Mouse (Mus musculus): ENCODE measurements around the gene Gm17387. TPM values are rescaled to one million over a fixed set of nuclear protein-coding genes. Genes with fewer than 3 reads are reported as not detected.
"Not testable (repeated sequence)": the region's sequence is repeated elsewhere in the genome, so short reads cannot be mapped to it uniquely, and the experiment has no call there.

Gene Gm17387
- polyA plus RNA-seq, 1 experiment from 2014 or later = not detected

DNA sequence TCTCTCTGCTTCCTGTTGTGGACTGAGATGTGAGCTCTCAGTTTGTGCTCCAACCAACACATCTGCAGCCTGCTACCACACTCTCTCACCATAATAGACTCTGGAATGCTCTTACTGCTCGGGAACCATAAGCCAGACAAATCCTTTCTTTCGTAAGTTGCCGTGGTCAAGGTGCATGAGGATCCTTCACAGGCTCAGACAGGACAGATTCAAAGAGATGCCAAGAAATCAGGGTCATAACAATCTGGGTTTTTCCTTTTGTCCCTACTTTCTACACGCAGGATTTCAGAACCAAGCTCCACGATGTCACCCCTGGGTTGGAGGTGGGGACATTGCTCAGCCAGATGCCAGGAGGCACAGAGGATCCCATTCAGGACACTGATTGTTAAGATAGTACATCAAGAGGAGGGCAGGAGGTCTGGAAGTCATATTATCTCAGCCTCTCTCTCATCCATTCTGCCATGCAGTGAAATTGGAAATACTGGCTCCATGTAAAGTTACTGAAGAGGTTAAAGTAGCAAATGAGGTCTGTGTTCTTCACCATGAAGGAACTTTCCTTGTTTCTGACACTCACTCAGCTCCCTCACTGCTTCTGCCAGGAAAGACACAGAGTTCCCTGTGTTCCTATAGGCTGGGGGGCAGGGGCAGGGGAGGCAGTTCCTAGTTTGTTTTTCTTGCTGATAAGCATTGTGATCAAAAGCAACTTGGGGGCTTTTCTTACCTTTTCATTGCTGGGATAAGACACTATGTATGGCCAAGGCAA is 25.5 kb upstream of the Gm17387 start:
- no peaks in the 10 kb centered on the region for H3K9me3 ChIP-seq
- H3K36me3 ChIP-seq = no peaks in the 10 kb centered on the region
- H3K4me2 ChIP-seq (replicated peaks) = no peak overlapping the region
- H3K4me3 ChIP-seq = no peak overlapping the region
- H3K27ac ChIP-seq = no peak overlapping the region
- H3K9ac ChIP-seq = no peak overlapping the region
- ATAC-seq (ENCODE audit: low FRiP score, low read depth) = no peak
- H3K4me1 ChIP-seq = peaks cover 3% of the 10 kb centered on the region
- H3K27me3 ChIP-seq = no peaks in the 10 kb centered on the region
- WGBS = 78% methylated on average over 5 of the region's 5 CpGs

DNA sequence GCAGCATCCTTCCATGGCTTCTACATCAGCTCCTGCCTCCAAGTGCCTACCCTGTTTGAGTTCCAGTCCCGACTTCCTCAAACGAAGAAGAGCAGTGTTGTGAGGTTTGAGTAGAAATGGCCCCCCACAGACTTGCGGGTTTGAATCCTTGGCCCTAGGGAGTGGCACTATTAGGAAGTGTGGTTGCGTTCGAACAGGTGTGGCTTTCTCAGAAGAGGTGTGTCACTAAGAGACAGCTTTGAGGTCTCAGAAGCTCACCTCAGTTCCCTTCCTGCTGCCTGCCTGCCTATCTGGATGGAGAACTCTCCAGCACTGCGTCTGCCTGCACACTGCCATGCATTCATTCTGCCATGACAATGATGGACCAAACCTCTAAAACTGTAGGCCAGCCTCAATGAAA is 22.5 kb upstream of the Gm17387 start:
- Histone ChIP-seq H3K4me2 (replicated peaks) (no peak overlapping the region), H3K9me3 (no peaks in the 10 kb centered on the region), H3K4me3 (no peak overlapping the region), H3K27me3 (no peaks in the 10 kb centered on the region), H3K36me3 (no peaks in the 10 kb centered on the region), H3K9ac (no peak overlapping the region), H3K27ac (no peak overlapping the region), H3K4me1 (peaks cover 30% of the 10 kb centered on the region)
- 94% methylated on average over 6 of the region's 6 CpGs for WGBS
- no peak for ATAC-seq (ENCODE audit: low FRiP score, low read depth)

DNA sequence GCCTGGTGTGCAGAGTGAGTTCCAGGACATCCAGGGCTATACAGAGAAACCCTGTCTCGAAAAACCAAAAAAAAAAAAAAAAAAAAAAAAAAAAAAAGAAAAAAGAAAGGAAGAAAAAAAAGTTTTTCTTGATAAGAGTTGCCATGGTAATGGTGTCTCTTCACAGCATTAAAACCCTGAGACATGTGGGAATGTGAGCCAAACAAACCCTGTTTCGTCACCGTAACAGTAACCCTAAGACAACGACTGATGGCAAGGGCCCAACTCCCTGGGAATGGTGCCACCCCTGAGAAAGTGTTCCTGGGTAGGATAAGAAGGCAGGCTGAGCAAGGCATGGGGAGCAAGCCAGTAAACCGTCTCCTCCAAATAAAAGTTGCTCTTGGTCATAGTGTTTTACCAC is 22.0 kb upstream of the Gm17387 start:
- no peak for ATAC-seq (ENCODE audit: low FRiP score, low read depth)
- H3K4me2 ChIP-seq (replicated peaks) = no peak overlapping the region
- no peak overlapping the region for H3K9ac ChIP-seq
- H3K4me1 ChIP-seq = peaks cover 30% of the 10 kb centered on the region
- no peaks in the 10 kb centered on the region for H3K27me3 ChIP-seq
- WGBS = 85% methylated on average over 5 of the region's 5 CpGs
- no peaks in the 10 kb centered on the region for H3K9me3 ChIP-seq
- H3K27ac ChIP-seq = no peak overlapping the region
- H3K4me3 ChIP-seq = no peak overlapping the region
- no peaks in the 10 kb centered on the region for H3K36me3 ChIP-seq

DNA sequence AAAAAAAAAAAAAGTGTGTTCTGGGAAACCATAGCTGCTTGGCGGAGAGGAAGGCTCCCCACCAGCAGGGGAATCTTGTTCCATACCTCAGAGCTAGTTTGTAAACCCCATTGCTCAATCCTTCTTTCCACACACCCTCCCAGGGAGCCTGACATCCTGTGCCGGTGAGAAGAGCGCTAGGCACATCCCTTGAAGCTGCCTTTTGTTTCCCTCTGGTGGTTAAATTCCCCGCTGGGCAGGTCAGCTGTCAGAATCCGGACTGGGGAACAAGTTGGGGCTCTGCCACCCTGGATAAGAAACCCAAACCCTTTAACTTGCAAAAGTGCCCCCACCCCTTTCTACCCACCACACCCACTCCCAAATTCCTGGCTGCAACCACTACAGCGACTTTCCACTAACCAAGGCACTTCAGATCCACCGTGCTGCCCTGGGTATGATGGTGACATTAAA is 20.6 kb upstream of the Gm17387 start:
- ATAC-seq (ENCODE audit: low FRiP score, low read depth) = no peak

DNA sequence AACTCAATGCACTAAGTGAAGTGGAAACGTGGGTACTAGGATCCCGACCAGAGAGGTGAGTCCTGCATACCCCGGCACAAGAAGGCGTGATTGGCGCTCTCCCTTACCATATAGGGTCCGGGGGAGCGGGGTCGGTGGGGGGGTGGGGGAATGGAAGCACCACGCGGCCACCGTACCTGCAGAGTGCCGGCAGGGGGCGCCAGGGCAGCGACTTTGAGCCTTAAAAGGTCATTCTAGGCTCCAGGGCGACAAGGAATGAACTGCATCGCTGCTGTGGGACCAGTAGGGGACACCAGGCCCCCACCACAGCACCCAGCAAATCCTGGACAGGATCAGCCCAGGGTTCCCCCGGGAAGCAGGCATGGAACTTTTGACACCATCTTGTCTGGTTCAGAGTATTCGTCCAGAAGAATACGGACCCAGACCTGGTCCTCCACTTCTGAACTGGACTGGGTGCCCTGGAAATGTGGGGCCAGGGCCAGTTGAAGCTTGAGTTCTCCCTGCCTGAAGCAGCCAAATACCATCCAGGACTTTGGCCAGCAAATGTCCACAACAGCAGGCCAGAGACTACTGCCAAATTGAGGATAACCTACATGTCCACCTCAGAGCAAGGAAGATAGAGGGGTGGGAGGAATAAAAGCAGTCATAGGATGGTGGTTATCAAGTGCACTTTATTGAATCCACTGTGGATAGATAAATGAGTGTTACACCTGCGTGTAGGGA is 19.8 kb upstream of the Gm17387 start:
- ATAC-seq (ENCODE audit: low FRiP score, low read depth) = peak; percentile 60; the same call in 1 of the 2 replicates
- peak overlapping the region; percentile 69 for H3K4me2 ChIP-seq (replicated peaks)
- H3K4me3 ChIP-seq = peak overlapping the region; percentile 51; the same call in 1 of the 2 replicates
- no peaks in the 10 kb centered on the region for H3K27me3 ChIP-seq
- WGBS = 7% methylated on average over 20 of the region's 20 CpGs
- no peak overlapping the region for H3K9ac ChIP-seq
- H3K27ac ChIP-seq = no peak overlapping the region
- H3K9me3 ChIP-seq = no peaks in the 10 kb centered on the region
- peaks cover 30% of the 10 kb centered on the region for H3K4me1 ChIP-seq
- no peaks in the 10 kb centered on the region for H3K36me3 ChIP-seq

More for the DNA sequence above, 20.6 kb upstream of the Gm17387 start:
- H3K27me3 ChIP-seq = no peaks in the 10 kb centered on the region
- 7% methylated on average over 7 of the region's 7 CpGs for WGBS
- no peak overlapping the region for H3K9ac ChIP-seq
- no peaks in the 10 kb centered on the region for H3K36me3 ChIP-seq
- H3K4me1 ChIP-seq = peaks cover 30% of the 10 kb centered on the region
- no peaks in the 10 kb centered on the region for H3K9me3 ChIP-seq
- peak overlapping the region; percentile 1; the same call in 1 of the 2 replicates for H3K4me3 ChIP-seq
- H3K4me2 ChIP-seq (replicated peaks) = peak overlapping the region; percentile 69
- H3K27ac ChIP-seq = no peak overlapping the region

DNA sequence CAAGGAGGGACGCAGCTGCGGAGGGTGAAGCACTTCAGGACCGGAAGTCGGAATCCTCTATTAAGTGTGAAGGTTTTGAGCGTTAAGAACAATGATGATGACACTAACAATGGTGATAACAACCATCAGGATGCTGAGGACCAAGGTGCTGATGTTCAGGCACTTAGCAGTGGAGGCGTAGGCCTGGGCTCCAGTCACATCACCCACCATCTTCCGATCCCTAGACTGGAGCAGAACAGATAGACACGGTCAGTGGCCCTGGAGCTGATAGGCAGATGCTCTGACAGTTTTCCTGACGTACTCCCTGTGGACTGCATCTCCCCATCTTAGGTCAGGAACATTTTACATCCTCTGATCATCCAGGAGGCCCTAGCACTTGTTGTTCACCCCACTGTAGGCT is 19.3 kb upstream of the Gm17387 start:
- peak overlapping the region; percentile 69 for H3K4me2 ChIP-seq (replicated peaks)
- 86% methylated on average over 9 of the region's 9 CpGs for WGBS
- no peaks in the 10 kb centered on the region for H3K36me3 ChIP-seq
- peak overlapping the region; percentile 63 for H3K9ac ChIP-seq
- H3K27ac ChIP-seq = no peak overlapping the region
- H3K4me3 ChIP-seq = peak overlapping the region; percentile 51
- no peaks in the 10 kb centered on the region for H3K27me3 ChIP-seq
- 0 out of 2 replicates have a peak, but pooled peaks cover 4% of the 10 kb centered on the region for H3K9me3 ChIP-seq
- peaks cover 30% of the 10 kb centered on the region for H3K4me1 ChIP-seq
- ATAC-seq (ENCODE audit: low FRiP score, low read depth) = no peak

DNA sequence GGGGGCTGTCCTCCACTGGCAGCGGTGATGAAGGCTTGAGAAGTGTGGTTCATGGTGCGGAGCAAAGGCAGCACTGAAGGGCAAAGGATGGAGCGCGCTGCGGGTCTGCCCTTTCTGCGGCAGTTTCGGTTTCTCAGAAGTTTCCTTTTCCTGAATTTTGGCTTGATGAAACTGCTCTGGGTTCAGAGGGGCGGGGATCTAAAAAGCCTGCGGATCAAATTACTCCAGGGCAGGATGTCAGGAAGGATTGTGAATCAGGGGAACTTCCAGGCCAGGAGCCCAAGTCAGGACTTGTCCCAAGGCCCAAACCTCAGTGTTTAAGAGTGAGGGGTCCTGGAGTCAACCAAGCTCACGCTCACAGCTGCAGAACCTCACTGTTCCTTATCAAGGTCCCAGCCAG is 18.3 kb upstream of the Gm17387 start, which contains the start of gene Ifitm3:
Gene Ifitm3, minus strand, starts transcription at position 178 of the 400 bp plus-strand sequence.
- peak; percentile 28; the same call in 1 of the 2 replicates for ATAC-seq (ENCODE audit: low FRiP score, low read depth)
- Histone ChIP-seq H3K36me3 (no peaks in the 10 kb centered on the region), H3K4me2 (replicated peaks) (peak within 1 kb of the TSS; percentile 69), H3K27me3 (no peaks in the 10 kb centered on the region), H3K9me3 (0 out of 2 replicates have a peak, but pooled peaks cover 4% of the 10 kb centered on the region), H3K9ac (peak within 1 kb of the TSS; percentile 63), H3K4me1 (peaks cover 30% of the 10 kb centered on the region), H3K4me3 (peak within 1 kb of the TSS; percentile 51), H3K27ac (peak within 1 kb of the TSS; percentile 84)
- 7% methylated on average over 10 of the region's 10 CpGs for WGBS

DNA sequence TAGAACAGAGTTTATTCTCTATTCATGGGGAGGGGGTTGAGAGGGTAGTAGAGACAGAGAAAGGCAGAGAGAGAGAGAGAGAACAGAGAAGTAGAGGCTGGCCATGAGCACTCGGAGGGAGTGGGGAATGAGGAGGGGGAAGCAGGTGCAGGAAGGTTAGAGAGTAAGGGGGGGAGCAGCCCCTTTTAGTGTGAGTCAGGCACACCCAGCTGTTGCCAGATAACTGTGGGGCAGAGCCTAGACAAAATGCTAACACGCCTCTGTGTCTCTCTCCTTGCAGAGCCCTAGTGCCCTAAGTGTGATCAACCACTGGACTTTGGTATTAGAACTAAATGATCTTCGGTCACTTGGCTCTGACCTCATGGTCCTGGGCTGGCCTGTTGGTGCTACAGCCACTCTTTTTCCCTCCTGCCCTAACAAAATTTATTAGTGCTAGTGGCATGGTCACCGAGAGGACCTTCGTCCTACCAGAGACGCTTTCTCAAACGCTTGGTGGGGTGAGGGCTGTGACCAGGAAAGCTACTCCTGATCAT is 17.6 kb upstream of the Gm17387 start:
- H3K36me3 ChIP-seq = no peaks in the 10 kb centered on the region
- 0 out of 2 replicates have a peak, but pooled peaks cover 4% of the 10 kb centered on the region for H3K9me3 ChIP-seq
- H3K4me1 ChIP-seq = peaks cover 30% of the 10 kb centered on the region
- ATAC-seq (ENCODE audit: low FRiP score, low read depth) = 0 out of 2 replicates have a peak, but pooled peaks have one; percentile 6
- H3K27me3 ChIP-seq = no peaks in the 10 kb centered on the region
- H3K4me2 ChIP-seq (replicated peaks) = peak overlapping the region; percentile 69; the same call in 1 of the 2 replicates
- peak overlapping the region; percentile 84 for H3K27ac ChIP-seq
- WGBS = 86% methylated on average over 7 of the region's 7 CpGs
- no peak overlapping the region for H3K4me3 ChIP-seq
- no peak overlapping the region; the same call in 1 of the 2 replicates for H3K9ac ChIP-seq

DNA sequence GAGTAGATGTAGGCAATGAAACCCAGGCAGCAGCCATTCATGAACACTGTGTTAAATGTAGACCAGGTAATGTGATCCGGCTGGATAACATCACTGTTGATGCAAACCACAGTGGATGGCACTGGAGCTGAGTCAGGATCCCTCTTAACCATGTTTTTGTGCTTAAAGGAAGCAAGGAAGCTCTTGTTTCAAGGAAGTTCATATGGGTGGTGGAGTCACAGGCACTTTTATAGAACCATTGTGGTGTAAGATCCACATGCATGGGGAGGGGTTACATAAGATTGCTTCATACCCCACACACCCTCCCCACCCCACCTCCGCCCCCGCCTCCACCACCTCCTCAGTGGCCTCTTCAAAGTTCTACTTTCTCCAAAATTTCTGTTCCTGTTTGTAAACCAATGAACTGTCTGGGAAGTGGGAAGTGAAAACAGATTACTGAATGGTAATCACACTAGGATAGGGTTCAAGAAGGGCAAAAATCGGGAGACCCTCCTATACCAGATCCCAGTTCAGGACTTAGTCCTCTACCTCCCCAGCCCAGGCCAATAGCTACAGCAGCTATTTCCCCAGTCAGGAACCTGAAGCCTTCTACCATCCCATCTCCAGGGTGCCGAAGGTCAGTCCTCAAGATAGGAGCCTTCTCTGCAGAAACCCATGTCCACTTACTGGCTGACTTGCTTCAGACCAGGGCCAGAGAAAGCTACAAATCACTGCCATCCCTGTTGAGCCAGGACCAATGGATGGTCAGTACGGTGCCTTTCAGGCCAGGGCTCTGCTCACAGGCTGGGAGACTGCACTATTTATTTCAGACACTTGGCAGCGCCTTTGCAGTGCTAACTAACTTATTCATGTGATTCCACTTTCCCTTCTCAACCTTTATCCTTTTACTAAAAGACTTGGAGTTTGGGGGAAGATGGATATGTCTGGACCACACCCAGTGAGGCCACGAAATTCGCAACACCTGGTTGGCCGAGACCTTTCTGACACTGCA is 11.9 kb upstream of the Gm17387 start:
- Histone ChIP-seq H3K27ac (no peak overlapping the region), H3K36me3 (no peaks in the 10 kb centered on the region), H3K4me3 (no peak overlapping the region), H3K4me1 (no peaks in the 10 kb centered on the region), H3K9ac (no peak overlapping the region), H3K4me2 (replicated peaks) (no peak overlapping the region), H3K27me3 (no peaks in the 10 kb centered on the region), H3K9me3 (0 out of 2 replicates have a peak, but pooled peaks cover 4% of the 10 kb centered on the region)
- ATAC-seq (ENCODE audit: low FRiP score, low read depth) = no peak
- WGBS = 82% methylated on average over 10 of the region's 10 CpGs

DNA sequence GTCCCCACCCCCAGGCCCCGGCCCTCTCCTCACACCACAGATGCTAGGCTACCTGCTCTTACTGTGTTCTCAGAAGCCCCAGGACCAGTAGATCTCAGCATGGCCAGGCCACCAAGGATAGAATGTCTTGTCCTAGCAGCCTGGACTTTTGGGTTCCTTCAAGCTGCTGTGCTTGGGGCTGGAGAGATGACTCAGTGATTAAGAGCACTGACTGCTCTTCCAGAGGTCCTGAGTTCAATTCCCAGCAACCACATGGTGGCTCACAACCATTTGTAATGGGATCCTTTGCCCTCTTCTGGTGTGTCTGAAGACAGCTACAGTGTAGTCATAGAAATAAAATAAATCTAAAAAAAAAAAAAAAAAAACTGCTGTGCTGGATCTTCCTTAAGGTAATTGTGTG is 11.1 kb upstream of the Gm17387 start, which contains the start of gene Ifitm6:
Gene Ifitm6, minus strand, starts transcription at position 101 of the 400 bp plus-strand sequence.
- not testable (repeated sequence) for H3K4me1 ChIP-seq; H3K27ac ChIP-seq; ATAC-seq (ENCODE audit: low FRiP score, low read depth); H3K36me3 ChIP-seq; H3K9me3 ChIP-seq; H3K4me3 ChIP-seq; H3K9ac ChIP-seq; H3K27me3 ChIP-seq; H3K4me2 ChIP-seq (replicated peaks)
- WGBS = 83% methylated on average over 1 of the region's 1 CpGs

DNA sequence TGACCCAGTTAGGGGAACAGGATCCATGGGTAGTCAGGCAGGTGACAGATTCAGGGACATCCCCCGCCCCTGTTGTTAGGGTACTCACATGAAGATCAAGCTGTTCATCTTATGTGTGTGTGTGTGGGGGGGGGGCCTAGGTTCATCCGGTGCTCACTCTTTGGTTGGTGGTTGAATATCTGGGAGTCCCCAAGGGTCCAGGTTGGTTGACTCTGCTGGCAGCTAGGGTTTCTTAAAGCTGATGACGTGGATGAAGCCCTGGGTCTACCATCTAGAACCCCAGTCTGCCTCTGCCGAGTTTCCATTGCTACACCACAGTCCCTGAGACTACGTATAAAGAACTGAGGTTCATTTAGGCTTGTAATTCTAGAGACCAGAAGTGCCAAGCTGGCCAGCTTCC is 9.9 kb upstream of the Gm17387 start:
- Histone ChIP-seq H3K4me2 (replicated peaks) (no peak overlapping the region), H3K27ac (no peak overlapping the region), H3K27me3 (no peaks in the 10 kb centered on the region), H3K4me3 (no peak overlapping the region), H3K9me3 (0 out of 2 replicates have a peak, but pooled peaks cover 4% of the 10 kb centered on the region), H3K36me3 (no peaks in the 10 kb centered on the region), H3K9ac (no peak overlapping the region), H3K4me1 (no peaks in the 10 kb centered on the region)
- 94% methylated on average over 5 of the region's 5 CpGs for WGBS
- ATAC-seq (ENCODE audit: low FRiP score, low read depth) = no peak
